Mouse (Mus musculus): ENCODE measurements around the gene Tut1.

GRCm38 (mm10) chr19:8953135-8954039, at the start of gene Tut1:
- TF ChIP-seq POLR2A (IDR thresholded peaks at IDR 0.05; ENCODE audit: borderline replicate concordance, control insufficient read depth, low read depth, low read length) (peak; percentile 59; the same call in 1 of the 2 replicates), CTCF (IDR thresholded peaks at IDR 0.05; ENCODE audit: control insufficient read depth, insufficient read depth, low read length) (no peak)
